Mouse (Mus musculus) adrenal gland, postnatal 4 days (tissue): Measurements from ENCODE around the gene Lrp4. TPM values are rescaled to one million over a fixed set of nuclear protein-coding genes. Genes with fewer than 3 reads are reported as not detected.
A peak's percentile ranks its signal among the peaks of the same experiment; 100 is the strongest.
"Not testable (repeated sequence)": the region's sequence is repeated elsewhere in the genome, so short reads cannot be mapped to it uniquely, and the experiment has no call there.

ENCODE experiments used
- DNase-seq, 2 experiments: peaks; one replicate each; pipeline ENCODE4 v3.0.0; 2021 to 2022; ENCODE audit warnings: low spot score in 2 of 2, mixed read lengths in 2 of 2
- total RNA-seq, 2 experiments: library from RNA; stranded (reverse); gene quantifications; 2 replicates each; pipeline ENCODE4 v1.2.3; 2021

Gene Lrp4
- total RNA-seq, 2 experiments from 2014 or later, result 10.9 to 14.2 TPM

DNA sequence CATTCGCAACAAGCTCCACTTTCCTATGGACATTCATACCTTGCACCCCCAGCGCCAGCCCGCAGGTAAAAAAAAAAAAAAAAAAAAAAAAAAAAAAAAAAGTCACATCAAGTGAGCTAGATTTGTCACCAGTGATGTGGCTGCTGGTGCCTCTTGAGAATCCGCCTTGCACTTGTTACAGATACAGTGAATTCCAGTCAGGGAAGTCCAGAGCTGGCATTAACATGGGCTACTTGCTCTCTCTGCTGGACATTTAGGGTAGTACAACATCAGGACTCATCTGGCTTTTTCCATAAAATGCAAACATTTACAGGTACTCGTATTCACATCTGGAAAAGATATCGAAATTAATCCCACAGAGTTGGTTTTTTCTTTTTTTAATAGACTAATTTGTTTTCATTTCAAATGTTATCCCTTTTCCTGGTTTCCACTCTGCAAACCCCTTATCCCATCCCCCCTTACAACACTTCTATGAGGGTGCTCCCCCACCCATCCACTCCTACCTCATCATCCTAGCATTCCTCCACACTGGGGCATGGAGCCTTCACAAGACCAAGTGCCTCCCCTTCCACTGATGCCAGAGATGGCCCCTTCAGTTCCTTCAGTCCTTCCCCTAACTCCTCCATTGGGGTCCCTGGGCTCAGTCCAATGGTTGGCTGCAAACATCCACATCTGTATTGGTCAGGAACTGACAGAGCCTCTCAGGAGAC is 23.6 kb downstream of the Lrp4 start:
- DNase-seq, result no peak

DNA sequence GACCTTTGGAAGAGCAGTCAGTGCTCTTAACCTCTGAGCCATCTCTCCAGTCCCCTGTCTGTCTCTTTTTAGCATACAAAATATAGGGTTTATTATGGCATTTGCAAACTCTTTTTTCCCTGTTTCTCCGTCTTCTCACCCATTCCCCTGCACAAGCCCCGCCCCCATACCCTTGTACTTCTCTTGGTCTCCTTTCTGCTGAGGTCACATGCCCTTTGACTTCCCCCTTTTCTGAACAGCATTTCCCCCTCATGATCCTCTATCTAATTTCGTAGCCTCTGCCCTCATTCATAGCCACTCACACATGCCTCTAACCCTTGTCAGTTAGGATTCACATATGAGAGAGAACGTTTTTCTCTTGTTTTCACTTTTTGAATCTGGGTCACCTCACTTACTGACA is 27.4 kb downstream of the Lrp4 start:
- no peak for DNase-seq

DNA sequence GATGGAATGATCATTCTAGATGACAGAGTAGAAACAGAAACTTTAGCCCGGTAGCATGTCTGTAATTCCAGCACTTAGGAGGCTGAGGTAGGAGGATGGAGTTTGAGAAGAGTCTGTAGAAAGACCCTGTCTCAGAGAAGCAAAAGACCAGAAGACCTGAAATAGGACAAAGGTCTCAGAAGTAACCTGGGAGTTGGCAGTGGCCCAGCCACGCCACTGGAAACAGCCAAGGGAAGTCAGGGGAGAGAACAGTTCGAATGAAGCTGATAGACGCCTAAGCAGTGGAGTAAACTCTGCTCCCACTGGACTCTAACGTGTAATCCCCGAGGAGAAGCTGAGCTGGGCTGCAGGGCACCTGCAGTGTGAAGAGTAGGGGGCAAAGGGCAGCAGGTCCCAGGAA is 27.9 kb downstream of the Lrp4 start:
- DNase-seq, result no peak

DNA sequence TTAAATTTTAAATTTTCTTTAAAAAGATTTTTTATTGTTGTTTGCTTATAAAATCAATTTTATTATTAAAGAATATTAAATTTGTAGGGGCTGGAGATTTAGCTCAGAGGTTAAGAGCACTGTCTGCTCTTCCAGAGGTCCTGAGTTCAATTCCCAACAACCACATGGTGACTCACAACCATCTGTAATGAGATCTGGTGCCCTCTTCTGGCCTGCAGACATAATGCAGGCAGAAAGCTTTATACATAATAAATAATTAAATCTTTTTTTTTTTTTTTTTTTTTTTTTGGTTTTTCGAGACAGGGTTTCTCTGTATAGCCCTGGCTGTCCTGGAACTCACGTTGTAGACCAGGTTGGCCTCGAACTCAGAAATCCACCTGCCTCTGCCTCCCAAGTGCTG is 30.0 kb downstream of the Lrp4 start:
- not testable (repeated sequence) for DNase-seq

DNA sequence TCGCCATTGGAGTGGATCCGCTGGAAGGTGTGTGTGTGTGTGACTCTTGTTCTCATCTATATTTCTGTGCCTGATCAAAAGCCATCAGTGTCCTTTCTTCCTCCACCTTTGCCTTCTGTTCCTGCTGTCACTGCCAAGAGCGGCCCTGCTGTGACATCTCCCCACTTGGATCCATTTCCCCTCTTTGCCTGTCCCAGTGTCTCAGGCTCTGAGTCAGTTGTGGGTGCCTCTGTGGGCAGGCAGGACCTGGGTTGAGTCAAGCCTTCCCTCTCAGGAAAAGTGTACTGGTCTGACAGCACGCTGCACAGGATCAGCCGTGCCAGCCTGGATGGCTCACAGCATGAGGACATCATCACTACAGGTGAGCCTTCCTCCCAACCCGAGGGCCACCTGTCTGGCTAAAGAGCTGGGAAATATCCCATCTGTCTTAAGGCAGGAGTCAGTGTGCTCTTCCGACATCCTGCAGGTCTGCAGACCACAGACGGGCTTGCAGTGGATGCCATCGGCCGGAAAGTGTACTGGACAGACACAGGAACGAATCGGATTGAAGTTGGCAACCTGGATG is 34.8 kb downstream of the Lrp4 start:
- DNase-seq, result no peak

DNA sequence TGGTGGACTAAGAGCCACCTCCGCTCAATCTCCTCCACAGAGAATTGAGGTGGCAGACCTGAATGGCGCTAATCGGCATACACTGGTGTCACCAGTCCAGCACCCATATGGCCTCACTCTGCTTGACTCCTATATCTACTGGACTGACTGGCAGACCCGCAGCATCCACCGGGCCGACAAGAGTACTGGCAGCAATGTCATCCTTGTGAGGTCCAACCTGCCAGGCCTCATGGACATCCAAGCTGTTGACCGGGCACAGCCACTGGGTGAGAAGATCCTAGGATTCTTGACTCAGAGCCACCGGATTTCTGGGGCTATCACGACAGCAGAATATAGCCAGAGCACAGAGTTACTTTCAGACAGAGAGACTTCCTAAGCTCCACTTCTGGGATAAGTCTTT is 36.7 kb downstream of the Lrp4 start:
- no peak for DNase-seq

DNA sequence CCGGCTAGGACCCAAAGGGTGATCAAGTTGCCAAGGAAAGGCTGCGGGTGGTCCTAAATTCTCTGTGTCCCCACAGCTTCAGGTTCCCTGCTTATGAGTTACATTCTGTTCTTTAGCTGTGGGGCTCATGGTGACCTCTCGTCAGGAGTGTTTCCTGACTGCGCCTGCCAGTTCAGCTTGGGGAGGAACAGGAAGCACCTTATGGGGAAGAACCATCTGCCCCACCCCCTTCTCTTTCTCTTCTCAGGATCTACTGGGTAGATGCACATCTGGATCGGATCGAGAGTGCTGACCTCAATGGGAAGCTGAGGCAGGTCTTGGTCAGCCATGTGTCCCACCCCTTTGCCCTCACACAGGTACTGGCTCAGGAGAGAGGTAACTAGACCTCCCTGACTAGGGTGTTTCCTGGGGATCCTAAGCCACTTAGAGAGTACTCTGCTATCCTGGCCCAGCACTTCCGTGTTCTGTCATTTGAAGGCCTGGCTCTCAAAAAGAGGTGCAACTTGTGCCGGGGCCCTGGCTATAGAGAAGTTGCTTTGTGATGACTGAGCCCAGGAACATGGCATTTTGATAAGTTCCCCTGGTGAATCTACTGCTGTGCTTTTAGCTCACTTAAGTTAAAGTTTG is 40.9 kb downstream of the Lrp4 start:
- DNase-seq, result no peak

DNA sequence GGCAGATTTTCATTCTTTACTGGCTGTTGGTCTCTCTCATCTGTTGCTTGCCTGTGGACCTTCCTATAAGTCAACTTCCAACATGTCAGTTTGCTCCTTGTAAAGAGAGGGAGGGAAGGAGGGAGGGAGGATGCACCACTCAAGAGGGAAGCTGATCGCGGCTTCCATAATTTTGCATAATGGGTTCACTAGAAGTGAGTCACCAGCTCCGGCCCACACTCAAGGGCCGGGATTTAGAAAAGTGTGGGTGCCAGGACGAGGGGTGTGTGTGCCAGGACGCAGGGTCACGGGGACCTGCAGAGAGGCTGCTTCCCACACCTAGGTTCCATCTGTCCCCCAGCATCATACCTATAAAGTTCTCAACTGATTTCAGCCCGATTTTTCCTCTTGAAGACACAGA is 50.8 kb downstream of the Lrp4 start:
- DNase-seq, result no peak

DNA sequence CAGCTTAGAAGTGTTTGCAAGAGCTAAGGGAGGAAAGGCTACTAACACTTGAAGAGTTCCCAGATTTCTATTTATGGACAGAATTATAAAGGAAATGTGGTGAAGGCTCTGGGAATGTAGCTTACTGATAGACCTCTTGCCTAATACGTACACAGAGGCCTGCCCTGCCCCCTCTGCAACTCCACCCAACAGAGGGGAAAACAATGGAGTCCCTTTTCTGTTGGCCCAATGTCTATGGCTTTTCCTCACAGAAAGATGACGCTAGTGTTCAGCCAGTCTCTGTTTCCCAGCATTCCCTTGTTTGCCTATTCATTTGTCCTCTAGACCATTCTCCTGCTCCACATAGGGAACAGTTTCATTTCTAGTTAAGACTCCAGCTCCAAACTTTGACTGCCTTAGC is 59.9 kb downstream of the Lrp4 start:
- DNase-seq, result no peak

DNA sequence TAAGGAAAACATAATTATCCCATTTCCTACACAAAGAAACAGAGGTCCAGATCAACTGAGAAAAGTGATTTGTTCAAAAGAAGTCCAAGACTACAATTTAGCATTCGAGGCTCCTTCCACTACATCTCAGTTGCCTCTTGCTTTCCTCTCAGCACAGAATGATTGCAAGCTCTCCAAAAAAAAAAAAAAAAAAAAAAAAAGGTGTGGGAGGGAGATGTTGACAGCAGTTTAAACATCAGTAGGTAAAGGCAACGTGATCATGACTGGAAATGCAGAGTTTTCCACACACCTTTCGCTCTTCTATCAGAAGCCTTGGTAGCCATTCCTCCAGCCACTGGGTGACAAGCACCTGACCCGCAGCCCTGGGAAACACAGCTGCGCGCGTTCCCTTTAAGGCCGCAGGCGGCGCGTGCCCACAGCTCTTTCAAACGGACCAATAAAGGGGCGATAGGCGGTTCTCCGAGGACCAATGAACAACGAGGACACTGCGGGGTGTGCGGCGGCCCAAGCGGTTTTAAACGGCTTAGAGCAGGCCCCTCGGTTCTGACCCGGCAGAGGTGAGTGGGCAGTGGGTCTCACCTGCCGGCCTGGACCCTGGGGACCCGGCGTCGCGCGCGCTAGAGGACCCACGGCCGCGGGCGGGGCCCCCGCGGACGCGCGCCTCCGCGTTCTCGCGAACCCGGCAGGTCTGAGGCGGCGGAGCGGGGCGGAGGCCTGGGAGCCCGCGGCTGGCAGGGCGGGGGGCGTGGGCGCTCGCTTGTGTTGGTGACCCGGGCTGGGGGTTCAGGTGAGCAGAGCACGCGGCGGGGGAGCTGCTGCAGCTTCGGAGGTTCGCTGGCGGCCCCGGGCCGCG is 69.2 kb downstream of the Lrp4 start, which contains the start of gene Ckap5:
Ckap5 (plus strand) TSS at position 469 of the 853 bp plus-strand sequence.
- peak; percentile 69 to 83 for DNase-seq

DNA sequence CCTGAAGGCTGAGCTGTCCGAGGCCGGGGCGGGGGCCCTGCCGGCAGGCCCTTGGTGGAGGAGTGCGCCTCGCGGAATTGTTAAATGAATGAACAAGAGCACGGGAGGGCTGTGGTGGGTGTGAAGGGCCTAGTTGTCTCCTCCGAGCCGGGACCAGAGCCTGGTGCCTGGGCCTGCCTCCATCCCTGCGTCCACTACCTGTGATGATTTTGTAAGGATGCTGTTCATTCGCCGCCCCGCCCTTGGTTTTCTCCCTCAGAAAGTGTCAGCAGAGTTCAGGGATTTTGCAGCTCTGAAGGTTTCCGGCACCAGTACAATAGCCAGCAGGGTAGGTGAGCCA is 69.8 kb downstream of the Lrp4 start:
- DNase-seq, result no peak

DNA sequence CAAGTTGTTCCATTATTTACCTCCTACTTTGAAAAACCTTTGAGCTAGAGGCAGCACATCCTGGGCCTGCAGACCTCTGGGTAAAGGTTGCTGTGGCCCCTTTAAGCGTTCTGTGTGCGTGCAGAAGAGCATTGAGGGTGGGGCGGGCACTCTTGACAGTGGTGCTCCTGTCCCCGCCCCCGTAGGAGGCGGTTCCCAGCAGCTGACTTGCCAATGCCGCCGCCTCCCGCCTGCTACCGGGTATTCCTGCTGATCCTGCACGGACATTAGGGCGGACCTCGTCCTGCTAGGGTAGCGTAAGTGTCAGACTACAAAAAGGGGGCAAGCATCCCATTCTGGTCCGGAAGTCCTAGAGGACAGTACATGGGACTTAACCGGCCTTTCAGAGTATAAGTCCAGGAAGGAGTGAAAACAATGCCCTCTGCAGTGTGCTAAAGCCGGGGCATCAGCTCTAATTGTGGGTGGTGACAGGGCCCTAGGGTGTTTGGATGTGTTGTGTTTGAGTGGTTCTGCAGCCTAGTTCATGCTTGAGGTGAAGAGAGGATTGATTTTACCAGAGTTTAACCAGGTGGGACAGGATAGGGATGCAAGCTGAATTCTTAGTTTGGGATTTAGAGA is 80.4 kb downstream of the Lrp4 start:
- peak; percentile 50 to 74 for DNase-seq

Other genes starting within 250 kb of the Lrp4 start
- gene Ddb2, start 220.5 kb upstream of the Lrp4 start, total RNA-seq, result 10 to 100 TPM; 19.1 to 19.7 TPM
- gene Pacsin3, start 201.6 kb upstream of the Lrp4 start, total RNA-seq, result 100 to 1,000 TPM; 111 to 112 TPM
- gene Arfgap2, start 192.5 kb upstream of the Lrp4 start, total RNA-seq, result 100 to 1,000 TPM; 112 to 119 TPM
- gene 1110051M20Rik, start 12.8 kb upstream of the Lrp4 start, total RNA-seq, result 10 to 100 TPM; 24.7 to 30.2 TPM
- gene Ckap5, start 69.3 kb downstream of the Lrp4 start, total RNA-seq, result 10 to 100 TPM; 62.1 to 70.1 TPM
- gene F2, start 178.9 kb downstream of the Lrp4 start, total RNA-seq, result 100 to 1,000 TPM in 1 of 2 experiments, 1 to 10 TPM in 1; 4.0 to 135 TPM
- gene Zfp408, start 192.3 kb downstream of the Lrp4 start, total RNA-seq, result 10 to 100 TPM; 29.2 to 31.7 TPM
- gene Arhgap1, start 192.3 kb downstream of the Lrp4 start, total RNA-seq, result 10 to 100 TPM; 89.4 to 90.6 TPM